Mouse (Mus musculus): ENCODE results near the gene Disp1. TPM values are rescaled to one million over a fixed set of nuclear protein-coding genes. Genes with fewer than 3 reads are reported as not detected.

The Disp1 gene
- polyA plus RNA-seq, 1 experiment, result 17.0 TPM

DNA sequence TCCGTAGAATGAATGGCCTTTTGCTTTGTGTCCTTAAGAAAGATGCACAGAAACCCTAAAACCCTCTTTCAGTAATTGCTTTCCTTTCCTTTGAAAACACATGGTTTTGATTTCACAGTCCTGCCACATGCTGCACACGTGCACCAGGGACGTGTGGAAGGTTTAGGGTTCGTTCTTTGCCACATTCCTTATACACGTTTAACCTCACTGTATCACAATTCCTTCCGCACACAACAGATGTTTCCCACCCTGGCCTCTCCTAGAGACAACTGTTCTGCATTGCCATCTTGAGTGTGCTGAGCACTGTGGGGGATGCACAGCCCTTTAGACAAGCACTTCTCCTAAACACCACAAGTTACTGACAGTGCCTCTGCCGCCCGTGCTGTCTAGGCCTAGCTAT is 119.2 kb downstream of the Disp1 start:
- TF ChIP-seq FOSL1 (IDR thresholded peaks at IDR 0.05; ENCODE audit: insufficient read depth, low read length, poor library complexity, severe bottlenecking), result no peak
- no peak for TF ChIP-seq USF1 (IDR thresholded peaks at IDR 0.05; ENCODE audit: low read depth)
- no peak for TF ChIP-seq MYOD1 (IDR thresholded peaks at IDR 0.05; ENCODE audit: control insufficient read depth, insufficient read length, low read depth)
- TF ChIP-seq CTCF (IDR thresholded peaks at IDR 0.05; ENCODE audit: control insufficient read depth, insufficient read depth, insufficient read length), result no peak
- no peak for TF ChIP-seq MAX (IDR thresholded peaks at IDR 0.05)
- TF ChIP-seq MYOG (IDR thresholded peaks at IDR 0.05; ENCODE audit: control insufficient read depth, extremely low read depth, insufficient read length), result no peak
- no peak for TF ChIP-seq CEBPB (IDR thresholded peaks at IDR 0.05; ENCODE audit: low read depth)

DNA sequence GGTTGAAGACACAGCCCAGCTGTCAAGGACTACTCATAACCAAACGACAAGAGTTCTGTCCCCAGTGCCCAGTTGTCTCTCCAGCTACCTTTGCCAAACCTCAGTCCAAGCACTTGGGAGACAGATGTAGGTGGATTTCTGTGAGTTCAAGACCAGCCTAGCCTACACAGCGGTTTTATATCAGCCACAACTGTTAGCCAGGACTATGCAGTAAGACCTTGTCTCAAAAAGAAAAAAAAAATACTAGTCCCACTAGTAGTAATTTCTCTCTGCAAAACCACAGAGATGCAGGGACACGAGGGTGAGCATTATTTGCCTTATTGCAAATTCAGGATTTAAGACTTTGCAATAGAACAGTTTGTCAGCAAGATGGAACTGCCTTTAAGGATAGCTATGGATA is 120.0 kb downstream of the Disp1 start:
- H3K79me3 ChIP-seq (ENCODE audit: low read depth), result peaks cover 2% of the 10 kb centered on the region
- H3K36me3 ChIP-seq (ENCODE audit: control insufficient read depth, insufficient read depth), result peaks cover 16% of the 10 kb centered on the region
- no peaks in the 10 kb centered on the region for H3K79me2 ChIP-seq (ENCODE audit: control insufficient read depth, insufficient read depth)
- TF ChIP-seq CTCF (IDR thresholded peaks at IDR 0.05; ENCODE audit: control insufficient read depth, insufficient read depth, insufficient read length) (no peak), MAX (IDR thresholded peaks at IDR 0.05) (no peak), USF1 (IDR thresholded peaks at IDR 0.05; ENCODE audit: low read depth) (no peak), CEBPB (IDR thresholded peaks at IDR 0.05; ENCODE audit: low read depth) (no peak), FOSL1 (IDR thresholded peaks at IDR 0.05; ENCODE audit: insufficient read depth, low read length, poor library complexity, severe bottlenecking) (no peak), MYOG (IDR thresholded peaks at IDR 0.05; ENCODE audit: control insufficient read depth, extremely low read depth, insufficient read length) (no peak), MYOD1 (IDR thresholded peaks at IDR 0.05; ENCODE audit: control insufficient read depth, insufficient read length, low read depth) (no peak)
- no peak overlapping the region for H3K4me3 ChIP-seq (ENCODE audit: insufficient read depth, poor library complexity, severe bottlenecking)
- no peaks in the 10 kb centered on the region for H3K27me3 ChIP-seq (ENCODE audit: control insufficient read depth, insufficient read depth, insufficient read length)
- H3ac ChIP-seq (ENCODE audit: control insufficient read depth, insufficient read length, low read depth), result no peak overlapping the region

More for the DNA sequence above, 119.2 kb downstream of the Disp1 start:
- H3K79me2 ChIP-seq (ENCODE audit: control insufficient read depth, insufficient read depth), result no peaks in the 10 kb centered on the region
- no peak overlapping the region for H3K4me3 ChIP-seq (ENCODE audit: insufficient read depth, poor library complexity, severe bottlenecking)
- peaks cover 2% of the 10 kb centered on the region for H3K79me3 ChIP-seq (ENCODE audit: low read depth)
- no peaks in the 10 kb centered on the region for H3K27me3 ChIP-seq (ENCODE audit: control insufficient read depth, insufficient read depth, insufficient read length)
- H3K36me3 ChIP-seq (ENCODE audit: control insufficient read depth, insufficient read depth), result peaks cover 13% of the 10 kb centered on the region
- no peak overlapping the region for H3ac ChIP-seq (ENCODE audit: control insufficient read depth, insufficient read length, low read depth)

DNA sequence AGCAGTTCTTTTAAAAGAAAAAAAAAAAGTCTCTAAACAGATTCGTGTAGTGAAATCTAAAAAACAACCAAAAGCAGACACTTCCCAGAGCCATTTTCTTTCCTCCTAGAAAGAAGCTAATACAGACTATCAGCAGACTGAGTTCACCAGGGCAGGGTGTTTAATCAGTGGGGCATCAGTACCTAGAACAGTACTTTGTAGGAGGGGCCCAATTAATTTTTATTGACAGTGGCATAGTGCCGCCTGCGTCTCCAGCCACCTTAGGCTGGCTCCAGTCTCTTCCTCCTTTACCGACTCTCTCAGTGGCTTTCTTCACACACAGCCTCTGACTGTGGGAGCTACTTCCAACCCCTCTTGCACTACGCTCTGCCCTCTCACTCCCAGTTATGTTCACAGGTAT is 121.1 kb downstream of the Disp1 start:
- H3K4me3 ChIP-seq (ENCODE audit: insufficient read depth, poor library complexity, severe bottlenecking), result no peak overlapping the region
- no peak overlapping the region for H3ac ChIP-seq (ENCODE audit: control insufficient read depth, insufficient read length, low read depth)
- H3K79me3 ChIP-seq (ENCODE audit: low read depth), result peaks cover 2% of the 10 kb centered on the region

DNA sequence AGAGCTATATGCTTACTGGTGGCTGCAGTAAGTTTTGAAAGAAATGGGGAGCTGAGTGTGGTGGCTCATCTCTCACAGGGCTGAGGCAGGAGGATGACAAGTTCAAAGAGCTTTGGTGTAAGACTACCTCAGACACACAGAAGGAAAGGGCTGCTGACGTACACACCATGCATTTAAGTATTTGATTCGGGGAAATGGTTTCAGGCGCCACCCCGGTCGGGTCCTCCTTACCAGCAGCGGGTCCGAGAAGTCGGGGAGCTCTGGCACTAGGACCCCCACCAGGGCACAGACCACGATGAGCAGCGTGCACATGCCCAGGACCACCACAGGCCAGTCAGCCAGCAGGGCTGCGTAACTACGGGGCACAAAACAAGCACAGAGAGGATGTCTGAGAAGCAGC is 121.6 kb downstream of the Disp1 start:
- Histone ChIP-seq H3K79me3 (ENCODE audit: low read depth) (peaks cover 2% of the 10 kb centered on the region), H3K79me2 (ENCODE audit: control insufficient read depth, insufficient read depth) (no peaks in the 10 kb centered on the region), H3K36me3 (ENCODE audit: control insufficient read depth, insufficient read depth) (peaks cover 32% of the 10 kb centered on the region), H3K27me3 (ENCODE audit: control insufficient read depth, insufficient read depth, insufficient read length) (no peaks in the 10 kb centered on the region), H3K4me3 (ENCODE audit: insufficient read depth, poor library complexity, severe bottlenecking) (no peak overlapping the region), H3ac (ENCODE audit: control insufficient read depth, insufficient read length, low read depth) (no peak overlapping the region)
- TF ChIP-seq USF1 (IDR thresholded peaks at IDR 0.05; ENCODE audit: low read depth) (no peak), CTCF (IDR thresholded peaks at IDR 0.05; ENCODE audit: control insufficient read depth, insufficient read depth, insufficient read length) (no peak), MAX (IDR thresholded peaks at IDR 0.05) (no peak)

More for the DNA sequence above, 121.1 kb downstream of the Disp1 start:
- no peaks in the 10 kb centered on the region for H3K79me2 ChIP-seq (ENCODE audit: control insufficient read depth, insufficient read depth)
- no peak for TF ChIP-seq USF1 (IDR thresholded peaks at IDR 0.05; ENCODE audit: low read depth)
- no peak for TF ChIP-seq FOSL1 (IDR thresholded peaks at IDR 0.05; ENCODE audit: insufficient read depth, low read length, poor library complexity, severe bottlenecking)
- TF ChIP-seq CEBPB (IDR thresholded peaks at IDR 0.05; ENCODE audit: low read depth), result no peak
- TF ChIP-seq MAX (IDR thresholded peaks at IDR 0.05), result no peak
- TF ChIP-seq CTCF (IDR thresholded peaks at IDR 0.05; ENCODE audit: control insufficient read depth, insufficient read depth, insufficient read length), result no peak
- TF ChIP-seq MYOG (IDR thresholded peaks at IDR 0.05; ENCODE audit: control insufficient read depth, extremely low read depth, insufficient read length), result no peak
- TF ChIP-seq MYOD1 (IDR thresholded peaks at IDR 0.05; ENCODE audit: control insufficient read depth, insufficient read length, low read depth), result no peak
- peaks cover 27% of the 10 kb centered on the region for H3K36me3 ChIP-seq (ENCODE audit: control insufficient read depth, insufficient read depth)
- no peaks in the 10 kb centered on the region for H3K27me3 ChIP-seq (ENCODE audit: control insufficient read depth, insufficient read depth, insufficient read length)

DNA sequence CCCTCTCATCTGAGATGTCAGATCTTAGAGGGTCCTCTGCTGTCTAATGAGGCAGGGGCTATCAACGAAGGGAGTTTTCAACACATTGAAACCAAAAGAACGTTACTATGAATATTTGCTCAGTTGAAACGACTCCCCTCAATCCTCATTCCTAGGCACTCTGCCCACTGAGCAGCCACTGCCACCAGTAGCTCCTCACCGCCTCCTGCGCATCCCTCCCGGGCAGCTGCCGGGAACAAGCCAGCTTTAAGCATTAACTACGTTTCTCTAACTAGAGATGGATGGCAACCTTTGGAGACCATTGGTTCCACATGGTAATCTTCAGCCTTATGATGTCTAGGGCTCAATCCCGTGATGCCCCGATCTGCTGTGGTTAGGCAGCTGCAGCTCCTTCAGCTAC is 123.7 kb downstream of the Disp1 start:
- peaks cover 47% of the 10 kb centered on the region for H3K36me3 ChIP-seq (ENCODE audit: control insufficient read depth, insufficient read depth)
- no peaks in the 10 kb centered on the region for H3K27me3 ChIP-seq (ENCODE audit: control insufficient read depth, insufficient read depth, insufficient read length)
- no peak overlapping the region for H3K4me3 ChIP-seq (ENCODE audit: insufficient read depth, poor library complexity, severe bottlenecking)
- H3ac ChIP-seq (ENCODE audit: control insufficient read depth, insufficient read length, low read depth), result no peak overlapping the region
- no peaks in the 10 kb centered on the region for H3K79me2 ChIP-seq (ENCODE audit: control insufficient read depth, insufficient read depth)
- no peak for TF ChIP-seq USF1 (IDR thresholded peaks at IDR 0.05; ENCODE audit: low read depth)
- TF ChIP-seq FOSL1 (IDR thresholded peaks at IDR 0.05; ENCODE audit: insufficient read depth, low read length, poor library complexity, severe bottlenecking), result no peak
- no peak for TF ChIP-seq MYOG (IDR thresholded peaks at IDR 0.05; ENCODE audit: control insufficient read depth, extremely low read depth, insufficient read length)
- peaks cover 2% of the 10 kb centered on the region for H3K79me3 ChIP-seq (ENCODE audit: low read depth)

DNA sequence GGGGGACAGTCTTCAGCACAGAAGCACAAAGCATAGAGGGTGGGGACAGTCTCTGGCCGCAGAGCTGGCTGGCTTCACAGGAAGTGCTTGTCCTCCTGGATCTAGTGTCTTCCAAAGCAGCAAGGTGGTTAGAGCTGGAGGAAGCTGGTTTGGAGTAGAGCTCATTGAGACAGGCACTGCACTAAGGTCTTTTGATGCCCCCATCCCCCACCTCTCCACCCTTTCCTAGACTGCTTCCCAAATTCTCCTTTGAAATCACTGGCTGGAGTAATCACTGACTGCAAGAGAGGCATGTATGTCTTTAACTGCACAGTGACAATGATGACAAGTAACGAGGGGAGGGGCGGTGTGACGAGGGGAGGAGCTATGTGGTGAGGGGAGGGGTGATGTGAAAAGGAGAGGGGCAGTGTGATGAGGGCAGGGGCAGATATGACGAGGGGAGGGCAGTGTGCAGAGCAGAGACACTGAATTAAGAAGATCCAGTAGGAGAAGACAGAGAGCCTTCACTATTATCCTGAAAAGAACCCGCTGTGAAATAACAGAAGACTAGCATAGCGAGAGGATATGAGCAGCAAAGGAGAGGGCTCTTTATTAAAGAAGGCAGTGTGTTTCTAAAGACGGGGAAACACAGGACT is 125.8 kb downstream of the Disp1 start:
- Histone ChIP-seq H3ac (ENCODE audit: control insufficient read depth, insufficient read length, low read depth) (no peak overlapping the region), H3K27me3 (ENCODE audit: control insufficient read depth, insufficient read depth, insufficient read length) (no peaks in the 10 kb centered on the region), H3K79me3 (ENCODE audit: low read depth) (no peaks in the 10 kb centered on the region), H3K4me3 (ENCODE audit: insufficient read depth, poor library complexity, severe bottlenecking) (no peak overlapping the region), H3K79me2 (ENCODE audit: control insufficient read depth, insufficient read depth) (no peaks in the 10 kb centered on the region), H3K36me3 (ENCODE audit: control insufficient read depth, insufficient read depth) (peaks cover 47% of the 10 kb centered on the region)
- TF ChIP-seq CEBPB (IDR thresholded peaks at IDR 0.05; ENCODE audit: low read depth) (no peak), CTCF (IDR thresholded peaks at IDR 0.05; ENCODE audit: control insufficient read depth, insufficient read depth, insufficient read length) (no peak), MYOG (IDR thresholded peaks at IDR 0.05; ENCODE audit: control insufficient read depth, extremely low read depth, insufficient read length) (no peak), USF1 (IDR thresholded peaks at IDR 0.05; ENCODE audit: low read depth) (no peak), MYOD1 (IDR thresholded peaks at IDR 0.05; ENCODE audit: control insufficient read depth, insufficient read length, low read depth) (no peak), FOSL1 (IDR thresholded peaks at IDR 0.05; ENCODE audit: insufficient read depth, low read length, poor library complexity, severe bottlenecking) (no peak), MAX (IDR thresholded peaks at IDR 0.05) (no peak)

Data from C2C12 (cell line).